Mouse (Mus musculus): ENCODE results near the gene Ppp2r5c.

Gene Ppp2r5c

DNA sequence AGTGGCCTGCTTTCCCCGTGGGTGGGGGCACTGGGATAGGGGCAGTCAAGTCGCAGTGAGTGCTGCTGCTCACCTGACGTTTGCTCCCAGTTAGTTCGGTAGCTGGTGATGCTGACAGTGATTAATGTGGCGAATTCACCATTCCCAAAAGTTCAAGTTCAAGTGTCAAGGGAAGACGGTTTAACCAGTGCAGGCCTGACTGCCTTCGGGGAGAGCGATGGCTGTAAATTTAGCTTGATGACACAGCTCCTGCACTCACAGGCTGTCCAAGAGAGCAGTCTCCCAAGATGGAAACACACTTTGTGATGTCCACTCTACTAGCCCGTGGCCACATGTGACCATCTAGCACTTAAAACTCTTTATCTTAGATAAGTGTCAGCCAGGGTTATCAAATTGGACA, 41.1 kb downstream of the Ppp2r5c start:
- no peak for DNase-seq (ENCODE audit: low read depth, low spot score)

DNA sequence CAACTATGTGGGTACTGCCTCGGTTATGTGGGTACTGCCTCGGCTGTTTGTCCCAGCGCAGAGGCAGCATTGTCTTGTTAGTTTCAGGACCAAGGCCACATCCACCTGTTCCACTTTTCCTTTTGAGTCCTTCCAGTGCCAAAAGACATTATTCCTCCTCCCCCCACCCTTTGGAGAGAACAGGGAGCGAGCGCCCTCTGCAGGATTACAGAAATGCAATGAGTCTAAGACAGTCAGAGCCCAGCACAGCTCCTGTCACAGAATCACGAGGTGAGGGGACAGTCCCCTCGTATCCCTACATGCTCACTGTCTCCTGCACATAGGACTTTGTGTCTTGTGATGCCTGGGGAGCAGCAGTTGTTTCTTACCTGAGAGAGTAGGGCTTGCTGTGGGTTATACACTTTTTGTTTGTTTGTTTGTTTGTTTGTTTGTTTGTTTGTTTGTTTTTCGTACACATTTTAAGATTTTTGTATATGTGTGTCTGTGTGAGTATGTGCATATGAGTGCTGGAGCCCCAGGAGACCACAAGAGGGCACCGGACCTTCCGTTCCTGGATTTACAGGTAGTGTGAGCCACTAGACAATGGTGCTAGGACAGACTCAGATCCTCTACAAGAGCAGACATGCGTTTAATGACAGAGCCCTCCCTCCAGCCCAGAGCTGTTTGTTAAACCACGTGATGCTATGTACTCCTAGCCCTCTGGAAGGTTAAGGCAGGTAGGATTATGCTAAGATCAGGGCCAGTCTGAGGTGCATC, 43.2 kb downstream of the Ppp2r5c start:
- DNase-seq (ENCODE audit: low read depth, low spot score) = peak; percentile 97

DNA sequence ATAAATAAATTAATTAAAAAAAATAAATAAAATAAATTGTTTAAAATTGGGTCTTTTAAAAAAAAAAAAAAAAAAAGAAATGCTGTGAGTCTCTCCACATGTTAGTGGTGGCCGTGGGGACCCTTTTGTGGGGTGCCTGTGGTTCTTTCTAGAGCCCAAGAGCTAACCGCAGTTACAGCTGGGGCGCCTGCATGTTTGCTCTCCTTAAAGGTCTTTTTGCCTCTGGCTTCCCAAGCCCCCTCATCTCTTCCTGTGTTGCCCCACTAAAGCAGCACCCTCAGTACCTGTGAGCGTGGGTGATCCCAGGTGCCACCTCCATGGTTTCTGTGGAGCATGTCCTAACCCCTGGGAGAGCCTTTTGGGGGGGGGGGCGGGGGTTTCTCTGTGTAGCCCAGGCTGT, 45.5 kb downstream of the Ppp2r5c start:
- no peak for DNase-seq (ENCODE audit: low read depth, low spot score)

DNA sequence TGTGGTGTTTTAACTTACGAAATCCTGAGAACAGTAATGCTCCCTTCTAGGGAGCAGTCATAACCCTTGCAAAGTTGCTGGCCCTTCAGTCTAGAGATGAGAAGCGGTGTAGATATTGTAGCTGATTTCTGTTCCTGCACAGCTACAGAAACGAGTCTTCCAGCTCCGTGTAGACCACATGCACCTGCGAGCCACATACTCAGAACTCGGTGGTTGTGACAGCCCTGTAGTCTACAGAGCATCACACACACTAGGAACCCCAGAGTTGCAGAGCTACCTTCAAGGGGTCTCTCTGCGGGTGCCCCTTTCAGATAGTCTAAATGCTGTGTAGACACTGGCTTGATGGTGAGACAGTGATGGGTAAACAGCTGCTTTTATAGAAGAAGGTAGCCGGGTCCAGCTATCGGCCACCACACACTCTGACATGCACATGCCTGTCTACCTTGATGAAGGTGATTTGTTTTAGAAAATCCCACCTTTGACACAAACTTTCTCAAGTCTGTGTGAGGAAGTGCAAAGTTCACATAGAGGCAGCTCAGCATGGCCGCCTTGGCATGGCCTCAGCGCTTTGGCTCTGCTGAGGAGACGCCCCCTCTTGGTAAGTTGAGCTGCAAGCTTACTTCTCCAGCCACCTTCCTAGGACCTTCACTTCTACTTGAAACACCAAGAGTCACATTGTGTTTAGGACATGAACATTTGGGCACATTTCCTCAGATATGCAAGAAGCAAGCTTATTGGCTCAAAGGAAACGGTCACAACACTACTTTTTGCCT, 46.9 kb downstream of the Ppp2r5c start:
- DNase-seq (ENCODE audit: low read depth, low spot score) = no peak

DNA sequence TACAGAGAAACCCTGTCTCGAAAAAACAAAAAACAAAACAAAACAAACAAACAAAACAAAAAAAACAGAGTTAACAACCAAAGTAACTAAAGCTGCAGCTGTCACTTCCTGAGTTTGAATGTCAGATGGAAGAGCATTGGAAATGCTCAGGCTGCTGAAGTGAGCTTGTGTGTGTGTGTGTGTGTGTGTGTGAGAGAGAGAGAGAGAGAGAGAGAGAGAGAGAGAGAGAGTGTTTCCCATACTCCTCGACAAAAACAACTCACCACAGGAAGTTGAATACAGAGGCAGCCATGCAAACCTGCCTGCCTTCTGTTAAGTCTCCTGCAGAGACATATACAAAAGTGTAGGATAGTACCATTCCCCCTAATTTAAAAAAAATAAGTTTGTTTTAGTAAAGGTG, 47.9 kb downstream of the Ppp2r5c start:
- DNase-seq (ENCODE audit: low read depth, low spot score) = no peak

DNA sequence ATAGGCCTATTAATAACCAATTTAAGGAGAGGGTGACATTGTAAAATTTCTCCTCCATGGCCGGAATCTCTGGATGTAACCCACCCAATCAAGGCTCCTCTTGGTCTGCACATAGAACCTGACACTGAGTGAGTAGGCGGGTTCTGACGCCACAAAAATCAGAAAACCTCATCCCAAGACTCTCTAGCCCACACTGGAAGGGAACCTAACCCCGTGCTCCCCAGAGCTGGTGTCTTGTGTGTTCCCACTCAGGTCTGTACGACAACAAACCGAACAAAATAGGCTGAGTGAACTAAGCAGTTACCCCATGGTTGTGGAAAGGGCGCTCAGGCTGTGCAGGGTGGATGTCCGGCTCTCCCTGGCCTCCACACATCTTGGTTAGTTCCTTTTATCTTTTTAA, 48.3 kb downstream of the Ppp2r5c start:
- no peak for DNase-seq (ENCODE audit: low read depth, low spot score)

DNA sequence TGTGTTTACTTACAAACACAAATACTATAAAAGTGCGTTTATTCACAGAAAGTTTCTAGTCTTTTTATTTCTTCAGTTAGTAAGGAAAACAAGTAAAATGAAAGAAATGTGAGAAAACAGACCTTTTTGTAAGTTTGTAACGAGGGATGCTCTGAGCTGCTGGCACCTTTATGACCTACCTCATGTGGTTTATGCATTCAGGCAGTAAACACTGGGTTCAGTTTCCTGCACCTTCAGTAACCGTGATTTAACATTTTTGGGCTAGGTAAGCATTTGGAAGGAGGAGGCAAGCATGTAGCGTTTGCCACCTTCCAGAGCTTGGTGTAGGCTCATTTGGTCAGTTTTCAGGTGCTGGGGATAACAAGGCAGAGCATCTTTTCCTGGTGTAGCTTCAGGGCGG, 49.1 kb downstream of the Ppp2r5c start:
- no peak for DNase-seq (ENCODE audit: low read depth, low spot score)

DNA sequence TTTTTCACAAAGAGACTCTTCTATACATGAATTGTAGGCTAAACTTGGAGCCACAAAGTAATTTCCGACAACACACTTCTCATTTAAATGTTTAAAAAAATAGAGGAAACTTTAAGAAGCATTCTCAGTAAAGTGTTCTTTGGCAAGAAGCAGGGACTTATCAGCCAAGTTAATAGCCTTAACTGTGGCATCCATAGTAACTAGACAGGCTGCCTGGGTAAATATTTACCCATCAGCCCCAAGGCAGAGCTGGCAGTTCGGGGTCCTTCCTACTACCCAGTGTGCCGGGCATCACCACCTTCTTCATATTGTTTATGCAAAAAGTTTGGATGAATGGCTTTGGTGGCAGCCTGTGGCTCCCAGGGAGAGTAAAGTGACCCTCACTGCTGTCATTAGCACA, 50.1 kb downstream of the Ppp2r5c start:
- no peak for DNase-seq (ENCODE audit: low read depth, low spot score)

DNA sequence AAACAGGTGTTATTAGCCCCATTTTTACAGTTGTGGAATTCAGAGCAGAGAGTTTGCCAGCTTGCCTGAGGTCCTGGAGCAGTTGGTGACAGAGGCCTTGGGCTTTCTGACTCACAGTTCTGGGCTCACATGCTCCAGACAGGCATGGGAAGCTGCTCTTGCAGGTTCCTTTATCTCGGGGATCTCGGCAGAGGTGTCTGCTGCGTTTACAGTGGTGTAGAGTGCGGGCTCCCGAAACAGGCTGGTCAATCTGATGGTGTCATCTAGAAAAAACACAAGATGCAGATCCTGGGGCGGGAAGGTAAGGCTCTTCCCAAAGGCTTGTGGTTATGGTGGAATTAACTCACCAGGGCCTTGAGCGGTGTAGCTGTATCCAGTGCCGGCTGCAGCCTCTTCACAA, 50.6 kb downstream of the Ppp2r5c start:
- DNase-seq (ENCODE audit: low read depth, low spot score) = no peak

DNA sequence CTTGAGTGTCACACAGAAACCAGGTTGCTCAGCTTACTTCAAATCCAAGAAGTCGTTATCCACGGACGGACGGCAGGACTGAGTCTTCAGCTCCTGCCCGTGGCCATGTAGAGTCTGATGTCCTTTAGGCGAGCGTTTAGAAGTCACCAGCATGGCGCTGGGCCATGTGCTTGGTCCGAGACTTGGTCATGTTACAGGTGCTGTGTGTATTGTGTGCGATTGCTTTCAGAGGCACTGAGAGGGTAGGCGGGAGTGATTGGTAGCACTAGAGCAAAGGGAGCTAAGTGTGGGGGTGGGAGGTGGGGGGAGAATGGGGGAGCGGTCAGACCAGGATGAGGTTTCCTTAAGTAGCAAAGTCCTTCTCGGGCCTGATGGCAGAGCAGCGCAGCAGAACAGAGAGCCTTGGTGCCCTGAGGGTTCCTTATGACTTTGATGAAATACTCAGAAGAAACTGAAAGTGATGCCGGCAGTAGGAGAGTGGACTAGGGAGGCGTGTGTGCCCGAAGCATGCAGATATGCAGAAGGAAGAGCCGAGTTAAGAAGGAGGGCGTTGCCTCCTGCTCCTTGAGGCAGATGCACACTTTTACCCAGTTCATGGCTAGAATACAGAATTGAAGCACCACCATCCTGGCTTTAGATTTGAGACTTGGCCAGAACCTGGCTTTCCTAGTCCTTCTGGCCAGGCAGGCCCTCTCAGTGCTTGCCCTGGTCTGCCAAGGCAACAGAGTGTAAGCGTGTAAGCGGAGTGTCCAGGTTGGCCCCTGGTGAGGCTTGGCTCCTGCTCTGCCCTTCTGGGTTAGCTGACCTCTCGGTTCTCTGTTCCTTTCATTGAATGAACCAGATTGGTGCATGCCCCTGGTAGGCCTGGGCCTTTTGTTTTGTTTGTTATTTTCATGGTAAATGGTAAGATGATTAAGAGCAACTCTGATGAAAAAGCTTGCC, 51.6 kb downstream of the Ppp2r5c start:
- peak; percentile 48 for DNase-seq (ENCODE audit: low read depth, low spot score)

DNA sequence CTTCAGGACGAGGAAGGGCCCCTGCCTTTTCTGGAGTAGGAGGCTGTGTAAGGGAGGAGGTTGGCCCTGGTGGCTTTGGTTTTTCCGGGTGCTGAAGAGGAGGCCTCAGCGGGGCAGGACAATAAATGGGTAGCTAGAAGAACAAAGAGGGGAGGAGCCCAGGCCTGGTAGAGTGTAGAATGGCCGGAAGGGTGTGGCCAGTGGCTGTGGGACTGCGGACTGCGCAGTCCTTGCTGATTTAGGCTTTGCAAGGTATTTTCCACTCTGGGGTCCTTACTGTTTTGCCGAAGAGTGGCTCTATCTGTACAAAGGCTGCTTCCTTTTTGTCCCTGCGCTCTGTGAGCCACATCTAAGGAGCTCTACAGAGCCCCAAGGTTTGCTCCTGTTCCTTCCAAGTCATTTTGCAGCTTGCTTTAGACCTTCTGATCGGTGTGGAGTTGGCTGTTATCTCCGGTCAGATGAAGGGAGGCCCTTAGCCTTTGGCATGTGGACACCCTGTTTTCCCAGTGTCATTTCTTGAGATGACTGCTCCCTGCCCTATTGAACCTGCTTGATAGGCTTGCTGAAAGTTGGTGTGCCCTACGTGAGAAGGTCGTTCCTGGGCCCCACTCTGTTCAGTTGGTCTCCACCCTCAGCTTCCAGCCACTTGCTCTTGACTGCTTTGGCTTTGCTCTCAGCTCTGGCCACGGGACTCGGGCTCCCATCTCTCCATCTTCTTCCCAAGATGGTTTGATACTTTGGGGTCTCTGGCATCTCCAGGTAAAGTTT, 52.5 kb downstream of the Ppp2r5c start:
- DNase-seq (ENCODE audit: low read depth, low spot score) = peak; percentile 89

DNA sequence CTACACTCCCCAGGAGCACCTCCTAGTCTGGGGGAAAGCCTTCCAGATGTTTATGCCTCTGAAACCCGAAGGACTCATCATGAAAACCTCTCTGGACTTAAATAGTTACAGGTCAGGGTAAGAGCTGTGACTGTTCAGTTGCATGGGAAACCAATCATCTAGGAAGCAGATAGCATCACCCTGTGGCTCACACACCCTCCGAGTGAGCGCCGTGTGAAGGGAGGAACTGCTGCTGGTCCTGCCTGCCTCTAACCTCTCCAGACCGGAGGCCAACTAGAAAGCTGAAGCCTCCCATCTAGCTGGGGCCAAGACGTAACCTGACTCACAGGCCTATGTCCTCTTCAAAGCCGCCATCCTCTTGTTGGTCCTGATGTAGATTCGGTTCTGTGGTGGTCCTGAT, 53.2 kb downstream of the Ppp2r5c start:
- no peak for DNase-seq (ENCODE audit: low read depth, low spot score)

DNA sequence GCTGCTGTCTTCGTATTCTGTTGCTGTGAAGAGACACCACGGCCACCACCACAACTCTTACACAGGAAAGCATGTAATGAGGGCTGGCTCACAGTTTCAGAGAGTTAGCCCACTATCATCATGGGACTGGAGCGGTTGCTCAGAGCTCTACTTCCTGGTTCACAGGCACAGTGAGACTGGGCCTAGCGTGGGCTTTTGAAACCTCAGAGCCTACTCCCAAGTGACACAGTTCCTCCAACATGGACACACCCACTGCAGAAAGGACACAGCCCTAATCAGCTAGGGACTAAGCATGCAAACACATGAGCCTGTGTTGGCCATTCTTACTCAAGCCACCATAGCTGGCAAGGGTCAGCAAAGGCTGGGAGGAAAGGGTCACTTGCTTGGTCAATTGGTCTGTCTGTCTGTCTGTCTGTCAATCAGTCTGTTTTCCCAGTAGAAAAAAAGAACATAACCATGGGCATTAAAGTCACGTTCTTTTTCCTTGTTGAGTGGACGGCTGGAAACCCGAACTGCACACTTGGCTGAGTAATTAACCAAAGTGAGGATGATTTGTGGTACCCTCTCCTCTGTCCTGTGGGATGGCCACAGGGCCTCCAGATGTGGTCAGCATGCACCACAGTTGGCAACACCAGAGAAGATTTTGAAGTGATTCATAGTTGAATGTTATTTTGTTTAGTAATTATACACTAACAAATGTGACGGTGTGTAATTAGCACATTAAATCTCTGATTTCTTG, 56.7 kb downstream of the Ppp2r5c start:
- no peak for DNase-seq (ENCODE audit: low read depth, low spot score)

DNA sequence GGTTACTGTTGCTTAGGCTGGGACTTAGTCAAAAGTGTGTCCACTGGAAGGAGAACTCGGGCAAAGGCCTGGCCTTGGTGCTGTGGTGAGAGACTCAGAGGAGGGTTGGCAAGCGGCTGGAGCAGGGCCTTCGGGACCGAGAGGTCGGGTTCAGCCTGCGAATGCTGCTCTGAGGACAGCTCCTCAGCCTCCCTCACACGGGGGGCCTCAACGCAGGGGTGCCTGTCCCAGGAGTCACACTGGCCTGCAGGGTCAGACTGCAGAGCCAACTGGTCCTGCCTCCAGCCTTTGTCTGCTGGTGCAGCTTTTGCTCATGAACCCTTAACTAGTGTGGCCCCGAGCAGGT, 57.2 kb downstream of the Ppp2r5c start:
- DNase-seq (ENCODE audit: low read depth, low spot score) = no peak

DNA sequence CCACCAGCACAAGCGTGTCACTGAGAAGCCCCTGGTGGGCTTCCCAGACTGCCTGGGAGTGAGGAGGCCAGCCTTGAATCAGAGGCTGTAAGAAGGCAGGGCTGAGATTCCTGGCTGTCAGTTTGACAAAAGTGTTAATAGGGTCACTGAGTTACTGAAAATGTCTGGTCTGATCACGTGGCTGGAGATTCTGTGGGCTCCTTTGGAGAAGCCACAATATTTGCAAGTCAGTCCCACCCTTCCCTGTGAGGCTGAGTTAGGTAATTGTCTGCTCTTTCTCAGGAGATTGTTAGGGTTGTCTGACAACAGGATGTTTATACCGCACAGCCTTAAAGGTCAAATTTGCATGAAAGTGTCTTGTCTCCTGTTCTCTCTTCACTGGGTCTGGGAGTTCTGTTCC, 57.9 kb downstream of the Ppp2r5c start:
- peak; percentile 98 for DNase-seq (ENCODE audit: low read depth, low spot score)

DNA sequence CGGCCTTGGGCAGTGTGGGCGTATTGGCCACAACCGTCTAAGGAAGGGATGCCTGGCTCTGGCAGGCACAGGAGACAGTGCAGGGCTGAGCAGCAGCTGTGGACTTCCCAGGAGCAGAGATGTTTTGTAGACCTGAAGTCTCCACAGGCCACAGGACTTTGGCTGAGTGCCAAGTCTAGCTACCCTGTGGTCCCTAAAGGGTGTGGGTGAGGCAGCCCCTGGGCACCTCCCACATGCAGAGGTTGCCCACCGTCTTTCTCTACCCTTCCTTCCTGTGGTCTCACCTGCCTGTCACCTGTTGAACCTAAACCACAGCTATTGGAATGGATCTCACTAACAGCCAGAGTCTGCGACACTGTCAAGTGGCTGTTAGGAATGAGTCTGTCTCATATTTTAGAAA, 59.1 kb downstream of the Ppp2r5c start:
- DNase-seq (ENCODE audit: low read depth, low spot score) = no peak

DNA sequence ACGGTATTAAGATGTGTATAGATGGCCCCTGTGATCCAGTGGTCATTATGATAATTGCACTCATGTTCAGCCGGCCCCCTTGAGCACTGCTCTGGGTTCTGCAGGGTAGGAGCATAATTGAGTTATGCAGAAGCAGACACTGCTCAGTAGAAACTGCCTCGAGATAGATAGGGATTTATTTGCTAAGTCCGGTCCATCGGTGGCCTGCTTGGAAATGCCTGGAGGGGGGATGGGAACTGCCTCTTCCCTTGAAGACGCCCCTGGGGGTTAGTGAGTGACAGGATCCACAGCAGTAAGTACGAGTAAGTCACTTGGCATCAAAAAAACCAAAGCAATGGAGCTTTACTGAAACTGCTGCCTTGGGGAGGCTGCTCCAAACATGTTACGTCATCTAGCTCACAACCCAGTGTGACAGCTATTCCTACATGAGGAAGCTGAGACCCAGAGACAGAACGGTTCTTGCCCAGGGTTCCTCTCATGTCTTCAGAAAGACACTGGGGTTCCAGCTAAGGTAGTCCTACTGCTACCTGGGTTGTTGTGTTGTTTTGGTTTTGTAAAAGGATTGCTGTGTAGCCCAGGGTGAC, 60.9 kb downstream of the Ppp2r5c start:
- DNase-seq (ENCODE audit: low read depth, low spot score) = no peak

DNA sequence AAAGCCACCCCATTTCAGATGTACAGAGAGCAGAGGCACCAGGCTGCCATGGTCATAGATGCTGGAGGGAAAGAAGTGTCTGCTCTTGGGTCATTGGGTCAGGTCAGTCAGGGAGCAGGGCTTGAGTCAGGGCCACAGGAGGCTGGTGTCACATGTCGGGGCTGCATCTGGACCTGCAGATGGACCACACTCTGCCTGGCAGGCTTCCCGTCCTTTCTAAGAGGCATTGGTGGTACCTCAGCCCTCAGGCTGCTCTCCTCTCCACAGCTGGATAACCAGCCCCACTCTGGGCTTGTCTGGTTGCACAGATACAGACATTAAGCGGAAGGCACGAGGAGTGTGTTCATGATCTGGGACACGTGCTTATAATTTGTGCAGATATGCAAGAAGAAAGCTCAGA, 61.8 kb downstream of the Ppp2r5c start:
- no peak for DNase-seq (ENCODE audit: low read depth, low spot score)

DNA sequence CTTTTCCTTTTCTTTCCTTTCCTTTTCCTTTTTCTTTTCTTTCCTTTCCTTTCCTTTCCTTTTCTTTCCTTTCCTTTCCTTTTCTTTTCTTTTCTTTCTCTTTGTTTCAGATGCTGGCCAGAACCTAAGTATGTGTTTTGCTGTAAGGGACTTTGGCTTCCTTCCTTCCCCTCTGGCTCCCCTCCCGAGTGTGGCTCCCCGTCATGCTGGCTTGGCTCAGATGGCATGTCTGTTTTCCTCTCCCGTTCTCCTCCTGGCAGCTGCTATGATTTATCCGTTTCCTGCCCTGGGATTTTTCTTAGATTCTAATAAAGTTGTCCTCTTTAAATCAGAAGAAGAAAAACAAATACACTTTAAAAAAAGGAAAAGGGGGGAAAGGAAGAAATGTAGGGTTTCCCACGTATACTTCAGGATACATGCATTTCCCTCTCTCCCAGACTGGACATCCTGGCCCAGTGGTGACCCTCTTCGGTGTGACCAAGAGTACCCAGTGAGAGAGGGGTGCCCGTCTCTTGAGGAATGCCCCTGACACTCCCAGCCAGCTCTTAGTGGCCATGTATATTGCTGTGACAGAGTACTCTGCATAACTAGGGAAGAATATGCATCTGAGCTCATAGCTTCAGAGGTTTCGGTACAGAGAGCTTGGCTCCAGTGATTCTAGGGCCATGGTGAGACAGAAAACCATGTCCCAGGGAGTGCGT, 63.4 kb downstream of the Ppp2r5c start:
- no peak for DNase-seq (ENCODE audit: low read depth, low spot score)

DNA sequence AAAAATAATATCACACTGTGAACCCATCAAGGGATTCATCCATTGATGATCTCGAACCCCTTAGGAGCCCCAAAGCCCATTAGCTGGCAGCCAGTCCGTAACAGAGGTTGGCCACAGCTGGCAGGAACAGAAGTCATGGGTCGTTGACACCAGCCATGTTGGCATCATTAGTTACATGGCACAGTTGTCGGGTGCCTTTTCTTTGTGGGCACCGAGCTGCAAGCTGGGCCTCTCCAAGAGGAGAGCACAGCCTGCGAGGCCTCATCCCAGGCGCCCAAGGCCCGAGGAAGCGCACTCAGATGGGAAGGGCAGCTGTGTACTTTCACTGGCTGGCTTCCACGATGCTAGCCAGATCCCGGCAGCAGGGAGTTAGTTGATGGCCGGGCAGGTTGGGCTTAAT, 64.3 kb downstream of the Ppp2r5c start:
- no peak for DNase-seq (ENCODE audit: low read depth, low spot score)
